Mouse (Mus musculus): ENCODE measurements at regions not wholly inside any gene's neighbourhood (a gene's known extent, or its start where the extent isn't known, plus 50 kb on each side); places are given as distances from the start of the nearest gene placed in this dataset.

GRCm38 (mm10) chr2:79048777-79049537 lies 181.0 kb downstream of the Ube2e3 start:
- WGBS = 83% methylated on average over 5 of the region's 5 CpGs

GRCm38 (mm10) chr2:79050495-79051046 lies 182.6 kb downstream of the Ube2e3 start:
- no peak for TF ChIP-seq POLR2A (IDR thresholded peaks at IDR 0.05; ENCODE audit: insufficient read depth, low read depth, low read length)
- no peak for TF ChIP-seq EP300 (IDR thresholded peaks at IDR 0.05; ENCODE audit: insufficient read depth, low read depth, low read length)
- TF ChIP-seq CTCF (IDR thresholded peaks at IDR 0.05) = no peak

More at GRCm38 (mm10) chr2:79048777-79049537, 181.0 kb downstream of the Ube2e3 start:
- no peaks in the 10 kb centered on the region for H3K27me3 ChIP-seq (ENCODE audit: control insufficient read depth, insufficient read depth, low read length)
- no peak overlapping the region for H3K9ac ChIP-seq (ENCODE audit: low read depth, low read length)
- no peaks in the 10 kb centered on the region for H3K79me2 ChIP-seq (replicated peaks; ENCODE audit: control insufficient read depth, insufficient read depth, low read length)
- no peak for DNase-seq
- H3K27ac ChIP-seq = no peak overlapping the region
- TF ChIP-seq CTCF (IDR thresholded peaks at IDR 0.05) (no peak), EP300 (IDR thresholded peaks at IDR 0.05; ENCODE audit: insufficient read depth, low read depth, low read length) (no peak)
- H3K4me1 ChIP-seq (ENCODE audit: control insufficient read depth, insufficient read depth, low read length) = no peaks in the 10 kb centered on the region
- H3K36me3 ChIP-seq (ENCODE audit: control insufficient read depth, insufficient read depth, low read length) = no peaks in the 10 kb centered on the region
- intact Hi-C loops (cut with DNase I) = no loop called here
- no peak overlapping the region for H3K4me3 ChIP-seq

GRCm38 (mm10) chr2:79052226-79052625 lies 184.3 kb downstream of the Ube2e3 start:
- H3K79me2 ChIP-seq (replicated peaks; ENCODE audit: control insufficient read depth, insufficient read depth, low read length) = no peaks in the 10 kb centered on the region
- H3K27ac ChIP-seq = no peak overlapping the region
- H3K27me3 ChIP-seq (ENCODE audit: control insufficient read depth, insufficient read depth, low read length) = no peaks in the 10 kb centered on the region
- no peak for DNase-seq
- H3K36me3 ChIP-seq (ENCODE audit: control insufficient read depth, insufficient read depth, low read length) = no peaks in the 10 kb centered on the region
- WGBS = 68% methylated on average over 1 of the region's 1 CpGs
- TF ChIP-seq EP300 (IDR thresholded peaks at IDR 0.05; ENCODE audit: insufficient read depth, low read depth, low read length) (no peak), CTCF (IDR thresholded peaks at IDR 0.05) (no peak), POLR2A (IDR thresholded peaks at IDR 0.05; ENCODE audit: insufficient read depth, low read depth, low read length) (no peak)
- H3K4me3 ChIP-seq = no peak overlapping the region
- no peaks in the 10 kb centered on the region for H3K4me1 ChIP-seq (ENCODE audit: control insufficient read depth, insufficient read depth, low read length)
- H3K9ac ChIP-seq (ENCODE audit: low read depth, low read length) = no peak overlapping the region
- intact Hi-C loops (cut with DNase I) = no loop called here

More at GRCm38 (mm10) chr2:79050495-79051046, 182.6 kb downstream of the Ube2e3 start:
- no peak overlapping the region for H3K27ac ChIP-seq
- H3K27me3 ChIP-seq (ENCODE audit: control insufficient read depth, insufficient read depth, low read length) = no peaks in the 10 kb centered on the region
- H3K4me1 ChIP-seq (ENCODE audit: control insufficient read depth, insufficient read depth, low read length) = no peaks in the 10 kb centered on the region
- WGBS = 64% methylated on average over 1 of the region's 1 CpGs
- H3K79me2 ChIP-seq (replicated peaks; ENCODE audit: control insufficient read depth, insufficient read depth, low read length) = no peaks in the 10 kb centered on the region
- H3K4me3 ChIP-seq = no peak overlapping the region
- no peak overlapping the region for H3K9ac ChIP-seq (ENCODE audit: low read depth, low read length)
- no peaks in the 10 kb centered on the region for H3K36me3 ChIP-seq (ENCODE audit: control insufficient read depth, insufficient read depth, low read length)
- intact Hi-C loops (cut with DNase I) = no loop called here
- DNase-seq = no peak

- no peak for TF ChIP-seq CTCF (IDR thresholded peaks at IDR 0.05)
- no peak for TF ChIP-seq POLR2A (IDR thresholded peaks at IDR 0.05; ENCODE audit: insufficient read depth, low read depth, low read length)
- TF ChIP-seq EP300 (IDR thresholded peaks at IDR 0.05; ENCODE audit: insufficient read depth, low read depth, low read length) = no peak
- H3K27ac ChIP-seq = no peak overlapping the region
- H3K27me3 ChIP-seq (ENCODE audit: control insufficient read depth, insufficient read depth, low read length) = no peaks in the 10 kb centered on the region
- H3K79me2 ChIP-seq (replicated peaks; ENCODE audit: control insufficient read depth, insufficient read depth, low read length) = no peaks in the 10 kb centered on the region
- no peak overlapping the region for H3K9ac ChIP-seq (ENCODE audit: low read depth, low read length)
- 68% methylated on average over 2 of the region's 2 CpGs for WGBS
- H3K36me3 ChIP-seq (ENCODE audit: control insufficient read depth, insufficient read depth, low read length) = no peaks in the 10 kb centered on the region
- intact Hi-C loops (cut with DNase I) = no loop called here
- no peak overlapping the region for H3K4me3 ChIP-seq
- no peaks in the 10 kb centered on the region for H3K4me1 ChIP-seq (ENCODE audit: control insufficient read depth, insufficient read depth, low read length)
- peak in 1 of 2 experiments; percentile 51 for DNase-seq
Observed at GRCm38 (mm10) chr2:79056138-79056537, 188.2 kb downstream of the Ube2e3 start.

GRCm38 (mm10) chr2:79059115-79059943 lies 191.4 kb downstream of the Ube2e3 start:
- 87% methylated on average over 7 of the region's 7 CpGs for WGBS
- no peak for TF ChIP-seq EP300 (IDR thresholded peaks at IDR 0.05; ENCODE audit: insufficient read depth, low read depth, low read length)
- no peak for TF ChIP-seq CTCF (IDR thresholded peaks at IDR 0.05)
- TF ChIP-seq POLR2A (IDR thresholded peaks at IDR 0.05; ENCODE audit: insufficient read depth, low read depth, low read length) = no peak
- Histone ChIP-seq H3K27me3 (ENCODE audit: control insufficient read depth, insufficient read depth, low read length) (no peaks in the 10 kb centered on the region), H3K4me1 (ENCODE audit: control insufficient read depth, insufficient read depth, low read length) (no peaks in the 10 kb centered on the region), H3K27ac (no peak overlapping the region), H3K9ac (ENCODE audit: low read depth, low read length) (no peak overlapping the region), H3K36me3 (ENCODE audit: control insufficient read depth, insufficient read depth, low read length) (no peaks in the 10 kb centered on the region), H3K79me2 (replicated peaks; ENCODE audit: control insufficient read depth, insufficient read depth, low read length) (no peaks in the 10 kb centered on the region), H3K4me3 (no peak overlapping the region)
- DNase-seq = no peak
- intact Hi-C loops (cut with DNase I) = no loop called here

GRCm38 (mm10) chr2:79059944-79060238 lies 192.0 kb downstream of the Ube2e3 start:
- Histone ChIP-seq H3K4me1 (ENCODE audit: control insufficient read depth, insufficient read depth, low read length) (no peaks in the 10 kb centered on the region), H3K79me2 (replicated peaks; ENCODE audit: control insufficient read depth, insufficient read depth, low read length) (no peaks in the 10 kb centered on the region), H3K4me3 (no peak overlapping the region), H3K27ac (no peak overlapping the region), H3K36me3 (ENCODE audit: control insufficient read depth, insufficient read depth, low read length) (no peaks in the 10 kb centered on the region), H3K27me3 (ENCODE audit: control insufficient read depth, insufficient read depth, low read length) (no peaks in the 10 kb centered on the region), H3K9ac (ENCODE audit: low read depth, low read length) (no peak overlapping the region)
- no peak for TF ChIP-seq CTCF (IDR thresholded peaks at IDR 0.05)
- WGBS = 80% methylated on average over 4 of the region's 4 CpGs
- DNase-seq = no peak
- intact Hi-C loops (cut with DNase I) = no loop called here

Data from heart, adult 2 months (tissue).